Mouse (Mus musculus): ENCODE results near the gene AL607142.1. TPM values are rescaled to one million over a fixed set of nuclear protein-coding genes. Genes with fewer than 3 reads are reported as not detected.

Gene AL607142.1
- total RNA-seq (2021) (not detected), polyA plus RNA-seq (2012; rRNA removed) (not detected in 2 replicates)
- long read RNA-seq: 0 reads

DNA sequence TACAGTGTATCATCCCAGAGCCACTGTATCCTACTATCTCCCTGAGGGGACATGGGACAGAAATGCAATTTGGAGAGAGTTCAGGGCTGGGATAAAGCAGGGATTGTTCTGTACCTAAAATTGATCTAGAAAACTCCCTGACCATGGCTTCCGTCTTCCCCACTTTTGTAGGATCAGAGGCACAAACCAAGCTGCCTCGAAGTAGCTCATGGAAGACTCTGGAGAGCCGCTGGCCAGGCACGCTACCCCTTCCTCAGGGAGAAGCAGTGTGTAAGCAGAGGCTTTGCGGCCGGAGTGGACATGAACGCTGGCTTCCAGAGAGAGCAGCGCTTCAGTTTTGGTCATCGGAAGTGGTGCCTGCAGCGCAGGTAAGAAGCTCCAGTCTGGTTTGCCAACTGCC lies at the start of gene AL607142.1:
TSS of gene AL607142.1 (plus strand) at position 301 of the 400 bp plus-strand sequence.
- H3K9ac ChIP-seq (ENCODE audit: low read depth, low read length): no peak within 1 kb of the TSS
- no peak for DNase-seq
- intact Hi-C loops (cut with DNase I): no loop called here
- H3K79me2 ChIP-seq (replicated peaks; ENCODE audit: control insufficient read depth, insufficient read depth, low read length): no peaks in the 10 kb centered on the region
- H3K4me3 ChIP-seq: no peak within 1 kb of the TSS
- no peaks in the 10 kb centered on the region for H3K27me3 ChIP-seq (ENCODE audit: control insufficient read depth, insufficient read depth, low read length)
- no peaks in the 10 kb centered on the region for H3K36me3 ChIP-seq (ENCODE audit: control insufficient read depth, insufficient read depth, low read length)
- peaks cover 3% of the 10 kb centered on the region for H3K4me1 ChIP-seq (ENCODE audit: control insufficient read depth, insufficient read depth, low read length)
- no peak within 1 kb of the TSS for H3K27ac ChIP-seq
- WGBS: 90% methylated on average over 10 of the region's 10 CpGs
- TF ChIP-seq EP300 (IDR thresholded peaks at IDR 0.05; ENCODE audit: insufficient read depth, low read depth, low read length) (no peak), POLR2A (IDR thresholded peaks at IDR 0.05; ENCODE audit: insufficient read depth, low read depth, low read length) (no peak), CTCF (IDR thresholded peaks at IDR 0.05) (no peak)

DNA sequence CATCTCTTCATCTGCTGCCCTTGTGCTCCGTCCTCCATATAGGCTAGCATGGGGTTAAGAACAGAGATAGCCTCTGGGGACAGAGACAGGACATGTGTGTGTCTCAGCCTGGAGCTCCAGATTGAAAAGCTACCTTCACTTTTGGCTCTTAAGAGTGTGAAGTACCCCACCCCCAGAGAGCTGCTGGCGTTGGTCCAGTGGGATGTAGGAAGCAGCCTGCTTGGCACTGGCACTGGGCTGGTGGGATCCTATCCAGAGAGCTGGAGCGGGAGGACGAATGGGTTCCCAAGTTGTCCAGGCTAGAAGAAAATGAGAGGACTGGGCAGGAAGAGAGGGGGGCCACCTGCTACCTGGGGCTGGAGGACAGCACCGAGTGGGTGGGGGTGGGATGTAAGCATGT lies 46.4 kb upstream of the AL607142.1 start:
- H3K27me3 ChIP-seq (ENCODE audit: control insufficient read depth, insufficient read depth, low read length): no peaks in the 10 kb centered on the region
- 55% methylated on average over 5 of the region's 5 CpGs for WGBS
- TF ChIP-seq POLR2A (IDR thresholded peaks at IDR 0.05; ENCODE audit: insufficient read depth, low read depth, low read length) (no peak), CTCF (IDR thresholded peaks at IDR 0.05) (no peak), EP300 (IDR thresholded peaks at IDR 0.05; ENCODE audit: insufficient read depth, low read depth, low read length) (no peak)
- no peaks in the 10 kb centered on the region for H3K79me2 ChIP-seq (replicated peaks; ENCODE audit: control insufficient read depth, insufficient read depth, low read length)
- no peaks in the 10 kb centered on the region for H3K36me3 ChIP-seq (ENCODE audit: control insufficient read depth, insufficient read depth, low read length)
- no peak overlapping the region for H3K27ac ChIP-seq
- no peak overlapping the region for H3K4me3 ChIP-seq
- intact Hi-C loops (cut with DNase I): no loop called here
- no peak for DNase-seq
- no peaks in the 10 kb centered on the region for H3K4me1 ChIP-seq (ENCODE audit: control insufficient read depth, insufficient read depth, low read length)
- no peak overlapping the region for H3K9ac ChIP-seq (ENCODE audit: low read depth, low read length)

GRCm38 (mm10) chr4:120022392-120022791 lies 42.4 kb upstream of the AL607142.1 start:
- Histone ChIP-seq H3K36me3 (ENCODE audit: control insufficient read depth, insufficient read depth, low read length) (no peaks in the 10 kb centered on the region), H3K4me3 (no peak overlapping the region), H3K27ac (no peak overlapping the region), H3K9ac (ENCODE audit: low read depth, low read length) (no peak overlapping the region), H3K27me3 (ENCODE audit: control insufficient read depth, insufficient read depth, low read length) (no peaks in the 10 kb centered on the region), H3K79me2 (replicated peaks; ENCODE audit: control insufficient read depth, insufficient read depth, low read length) (no peaks in the 10 kb centered on the region), H3K4me1 (ENCODE audit: control insufficient read depth, insufficient read depth, low read length) (no peaks in the 10 kb centered on the region)
- WGBS: 55% methylated on average over 3 of the region's 3 CpGs
- DNase-seq: no peak
- intact Hi-C loops (cut with DNase I): no loop called here
- TF ChIP-seq POLR2A (IDR thresholded peaks at IDR 0.05; ENCODE audit: insufficient read depth, low read depth, low read length) (no peak), CTCF (IDR thresholded peaks at IDR 0.05) (no peak), EP300 (IDR thresholded peaks at IDR 0.05; ENCODE audit: insufficient read depth, low read depth, low read length) (no peak)

DNA sequence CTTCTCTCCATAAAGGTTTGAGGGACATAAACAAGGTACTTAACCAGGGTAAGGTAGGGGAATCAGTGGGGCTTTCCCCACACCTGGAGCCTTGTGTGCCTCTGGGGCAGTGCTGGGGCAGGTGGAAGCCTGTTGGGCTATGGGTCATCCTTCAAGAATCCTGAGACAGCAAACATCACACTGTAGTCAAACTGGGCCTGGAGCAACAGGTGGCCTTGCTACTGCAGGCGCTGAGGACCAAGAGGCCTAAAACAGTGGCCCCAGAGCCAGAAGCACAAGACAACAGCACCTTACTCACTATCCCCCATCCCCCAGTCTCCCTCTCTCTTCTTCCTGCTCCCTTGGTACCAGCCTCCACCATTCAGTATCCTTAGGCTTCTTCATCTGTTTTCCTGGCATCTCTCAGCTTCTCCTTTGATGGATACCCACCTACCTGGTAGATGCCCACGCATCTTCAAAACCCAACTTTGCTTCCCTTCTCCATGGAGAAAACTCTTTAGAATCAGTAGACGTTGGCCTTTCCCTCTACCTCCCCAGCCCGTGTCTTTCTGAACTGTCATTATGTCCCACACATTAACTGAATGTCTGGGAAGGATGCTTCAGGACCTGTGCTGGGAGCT lies 41.5 kb upstream of the AL607142.1 start:
- Histone ChIP-seq H3K4me3 (no peak overlapping the region), H3K27ac (no peak overlapping the region), H3K4me1 (ENCODE audit: control insufficient read depth, insufficient read depth, low read length) (no peaks in the 10 kb centered on the region), H3K79me2 (replicated peaks; ENCODE audit: control insufficient read depth, insufficient read depth, low read length) (no peaks in the 10 kb centered on the region), H3K9ac (ENCODE audit: low read depth, low read length) (no peak overlapping the region), H3K36me3 (ENCODE audit: control insufficient read depth, insufficient read depth, low read length) (no peaks in the 10 kb centered on the region), H3K27me3 (ENCODE audit: control insufficient read depth, insufficient read depth, low read length) (no peaks in the 10 kb centered on the region)
- intact Hi-C loops (cut with DNase I): no loop called here
- WGBS: 93% methylated on average over 4 of the region's 4 CpGs
- no peak for TF ChIP-seq POLR2A (IDR thresholded peaks at IDR 0.05; ENCODE audit: insufficient read depth, low read depth, low read length)
- TF ChIP-seq EP300 (IDR thresholded peaks at IDR 0.05; ENCODE audit: insufficient read depth, low read depth, low read length): no peak
- TF ChIP-seq CTCF (IDR thresholded peaks at IDR 0.05): no peak
- no peak for DNase-seq

GRCm38 (mm10) chr4:120024071-120024470 lies 40.7 kb upstream of the AL607142.1 start:
- no peak overlapping the region for H3K27ac ChIP-seq
- DNase-seq: peak in 1 of 2 experiments; percentile 44
- intact Hi-C loops (cut with DNase I): no loop called here
- no peaks in the 10 kb centered on the region for H3K79me2 ChIP-seq (replicated peaks; ENCODE audit: control insufficient read depth, insufficient read depth, low read length)
- H3K36me3 ChIP-seq (ENCODE audit: control insufficient read depth, insufficient read depth, low read length): no peaks in the 10 kb centered on the region
- TF ChIP-seq CTCF (IDR thresholded peaks at IDR 0.05): no peak
- TF ChIP-seq POLR2A (IDR thresholded peaks at IDR 0.05; ENCODE audit: insufficient read depth, low read depth, low read length): no peak
- TF ChIP-seq EP300 (IDR thresholded peaks at IDR 0.05; ENCODE audit: insufficient read depth, low read depth, low read length): no peak
- no peaks in the 10 kb centered on the region for H3K4me1 ChIP-seq (ENCODE audit: control insufficient read depth, insufficient read depth, low read length)
- WGBS: 50% methylated on average over 10 of the region's 10 CpGs
- H3K27me3 ChIP-seq (ENCODE audit: control insufficient read depth, insufficient read depth, low read length): no peaks in the 10 kb centered on the region
- H3K9ac ChIP-seq (ENCODE audit: low read depth, low read length): no peak overlapping the region
- H3K4me3 ChIP-seq: no peak overlapping the region

DNA sequence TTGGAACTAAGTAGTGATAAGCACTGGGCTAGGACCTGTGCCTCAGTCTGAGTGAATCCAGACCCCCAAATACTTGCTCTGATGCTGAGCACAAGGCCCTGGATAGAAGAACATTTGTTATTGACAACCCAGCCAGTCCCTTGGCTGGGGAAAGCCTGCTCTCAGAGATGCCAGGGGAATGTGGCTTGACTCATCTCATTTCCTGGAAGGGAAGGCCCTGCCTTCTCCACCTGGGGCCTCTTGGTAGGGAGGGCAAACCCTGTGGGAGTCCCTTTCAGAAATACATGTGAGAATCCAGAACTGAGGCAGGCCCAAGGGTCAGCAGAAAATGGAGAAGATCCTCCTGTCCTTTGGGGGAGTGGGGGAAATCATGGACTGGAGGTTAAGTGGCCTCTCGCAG lies 37.1 kb upstream of the AL607142.1 start:
- no peak overlapping the region for H3K9ac ChIP-seq (ENCODE audit: low read depth, low read length)
- no peaks in the 10 kb centered on the region for H3K36me3 ChIP-seq (ENCODE audit: control insufficient read depth, insufficient read depth, low read length)
- DNase-seq: no peak
- intact Hi-C loops (cut with DNase I): no loop called here
- no peak overlapping the region for H3K27ac ChIP-seq
- no peak overlapping the region for H3K4me3 ChIP-seq
- TF ChIP-seq EP300 (IDR thresholded peaks at IDR 0.05; ENCODE audit: insufficient read depth, low read depth, low read length): no peak
- no peak for TF ChIP-seq POLR2A (IDR thresholded peaks at IDR 0.05; ENCODE audit: insufficient read depth, low read depth, low read length)
- TF ChIP-seq CTCF (IDR thresholded peaks at IDR 0.05): no peak
- no peaks in the 10 kb centered on the region for H3K79me2 ChIP-seq (replicated peaks; ENCODE audit: control insufficient read depth, insufficient read depth, low read length)
- WGBS: 100% methylated on average over 1 of the region's 1 CpGs
- H3K4me1 ChIP-seq (ENCODE audit: control insufficient read depth, insufficient read depth, low read length): no peaks in the 10 kb centered on the region
- no peaks in the 10 kb centered on the region for H3K27me3 ChIP-seq (ENCODE audit: control insufficient read depth, insufficient read depth, low read length)

All from heart, adult 2 months (tissue).